In genomic region chr10:94415950-94416844, GRCm38 (mm10) we compare ENCODE assay signal across 9 mouse cellular contexts.
DNase-seq lines count a peak whose midpoint lies in the region; ATAC-seq and TF ChIP-seq lines count a peak whose summit lies in the region.
"Had no signal": no experiment of that assay in that cellular context is flagged by ENCODE, and none has a peak within 500 bp of the region (broad histone marks: within the 10 kb centered on the region; RNA-seq: fewer than 3 reads in every experiment).

No protein-coding gene starts in this region.

- no peaks in the 10 kb centered on the region for H3K36me3 ChIP-seq in embryonic facial prominence, embryonic 11.5 days (replicated peaks; ENCODE audit: control insufficient read depth, insufficient read depth, low read depth, low read length)
- H3K36me3 ChIP-seq in hindbrain, embryonic 16.5 days (ENCODE audit: control insufficient read depth, insufficient read depth, low read length): no peaks in the 10 kb centered on the region
- no peaks in the 10 kb centered on the region for H3K36me3 ChIP-seq in midbrain, embryonic 15.5 days (replicated peaks)

- no peak overlapping the region for H3K9ac ChIP-seq in embryonic facial prominence, embryonic 11.5 days (replicated peaks; ENCODE audit: low read length)
- H3K9ac ChIP-seq in hindbrain, embryonic 16.5 days (ENCODE audit: low read depth, low read length): no peak overlapping the region
- H3K9ac ChIP-seq in midbrain, embryonic 15.5 days: no peak overlapping the region
- H3K9ac ChIP-seq: liver, embryonic 14.5 days had no signal

- ATAC-seq in embryonic facial prominence, embryonic 11.5 days (replicated peaks; ENCODE audit: insufficient number of reproducible peaks, low FRiP score, low TSS enrichment, low read depth): no peak
- 0 out of 2 replicates have a peak, but pooled peaks have one; percentile 14 for ATAC-seq in hindbrain, embryonic 16.5 days
- 0 out of 2 replicates have a peak, but pooled peaks have one; percentile 25 for ATAC-seq in midbrain, embryonic 15.5 days (replicated peaks)

- H3K9me3 ChIP-seq in embryonic facial prominence, embryonic 11.5 days (replicated peaks; ENCODE audit: control insufficient read depth, low read length): no peaks in the 10 kb centered on the region
- H3K9me3 ChIP-seq in hindbrain, embryonic 16.5 days (ENCODE audit: control insufficient read depth, low read length): no peaks in the 10 kb centered on the region
- H3K9me3 ChIP-seq in midbrain, embryonic 15.5 days: no peaks in the 10 kb centered on the region

- no peak for TF ChIP-seq CTCF in left cerebral cortex, adult 2 months (IDR thresholded peaks at IDR 0.05)

- no peak overlapping the region for H3K27ac ChIP-seq in embryonic facial prominence, embryonic 11.5 days (replicated peaks; ENCODE audit: low read depth, low read length)
- H3K27ac ChIP-seq in hindbrain, embryonic 16.5 days (ENCODE audit: low read depth, low read length): peak overlapping the region; percentile 41; the same call in 1 of the 2 replicates
- H3K27ac ChIP-seq in midbrain, embryonic 15.5 days: no peak overlapping the region
- H3K27ac ChIP-seq in left cerebral cortex, adult 2 months: no peak overlapping the region
- H3K27ac ChIP-seq: liver, embryonic 14.5 days had no signal

- peak; percentile 53 for DNase-seq in layer of hippocampus, adult 9-11 months
- no peak for DNase-seq in layer of hippocampus, postnatal 25 days (ENCODE audit: extremely low spot score in 1 of 2, low spot score in 1 of 2)
- peak; percentile 48 for DNase-seq in embryonic facial prominence, embryonic 11.5 days (ENCODE audit: low spot score)
- DNase-seq in spleen, postnatal 4 days (ENCODE audit: low spot score in 2 of 2): no peak
- DNase-seq in urinary bladder, postnatal 36 days (ENCODE audit: low spot score in 2 of 2): no peak
- DNase-seq in left cerebral cortex, adult 2 months (ENCODE audit: extremely low spot score in 1 of 2, low spot score in 2 of 2): no peak

- no peaks in the 10 kb centered on the region for H3K4me1 ChIP-seq in embryonic facial prominence, embryonic 11.5 days (ENCODE audit: control insufficient read depth, insufficient read depth, low read length)
- peaks cover 29% of the 10 kb centered on the region for H3K4me1 ChIP-seq in hindbrain, embryonic 16.5 days (ENCODE audit: control insufficient read depth, insufficient read depth, low read depth, low read length)
- H3K4me1 ChIP-seq in midbrain, embryonic 15.5 days: peaks cover 30% of the 10 kb centered on the region

- H3K4me3 ChIP-seq in embryonic facial prominence, embryonic 11.5 days (ENCODE audit: low read depth, low read length): no peak overlapping the region
- H3K4me3 ChIP-seq in hindbrain, embryonic 16.5 days (ENCODE audit: low read length): no peak overlapping the region
- H3K4me3 ChIP-seq in midbrain, embryonic 15.5 days: no peak overlapping the region
- no peak overlapping the region for H3K4me3 ChIP-seq in left cerebral cortex, adult 2 months

- WGBS in embryonic facial prominence, embryonic 11.5 days: 47% methylated on average over 22 of the region's 22 CpGs
- WGBS in hindbrain, embryonic 16.5 days: 27% methylated on average over 22 of the region's 22 CpGs
- 35% methylated on average over 22 of the region's 22 CpGs for WGBS in midbrain, embryonic 15.5 days

- intact Hi-C loops in left cerebral cortex, adult 2 months (cut with DNase I): loop anchor here (10.0 kb wide), 1 partner anchor 529 kb away; the partner anchor contains the start of gene Plxnc1

- no peak overlapping the region for H3K4me2 ChIP-seq in embryonic facial prominence, embryonic 11.5 days (ENCODE audit: low read depth, low read length)
- H3K4me2 ChIP-seq in hindbrain, embryonic 16.5 days (ENCODE audit: low read length): peak overlapping the region; percentile 13; the same call in 1 of the 2 replicates
- peak overlapping the region; percentile 4; the same call in 1 of the 2 replicates for H3K4me2 ChIP-seq in midbrain, embryonic 15.5 days

- no peaks in the 10 kb centered on the region for H3K27me3 ChIP-seq in embryonic facial prominence, embryonic 11.5 days (ENCODE audit: control insufficient read depth, insufficient read depth, low read length)
- H3K27me3 ChIP-seq in hindbrain, embryonic 16.5 days (replicated peaks; ENCODE audit: control insufficient read depth, insufficient read depth, low read length): no peaks in the 10 kb centered on the region
- H3K27me3 ChIP-seq in midbrain, embryonic 15.5 days (replicated peaks): no peaks in the 10 kb centered on the region

Comparison
In these comparisons a context has a peak if more than half of its experiments do, and no peak if none do; other contexts are left out.
1. DNase-seq: peak in layer of hippocampus, adult 9-11 months (single experiment) and embryonic facial prominence, embryonic 11.5 days (single experiment); none in layer of hippocampus, postnatal 25 days (0 of 2), spleen, postnatal 4 days (0 of 2), urinary bladder, postnatal 36 days (0 of 2) and left cerebral cortex, adult 2 months (0 of 2).